Mouse (Mus musculus): ENCODE measurements around the gene Tlx2. TPM values are rescaled to one million over a fixed set of nuclear protein-coding genes. Genes with fewer than 3 reads are reported as not detected.

The Tlx2 gene
- total RNA-seq, 1 experiment from 2014 or later = not detected

DNA sequence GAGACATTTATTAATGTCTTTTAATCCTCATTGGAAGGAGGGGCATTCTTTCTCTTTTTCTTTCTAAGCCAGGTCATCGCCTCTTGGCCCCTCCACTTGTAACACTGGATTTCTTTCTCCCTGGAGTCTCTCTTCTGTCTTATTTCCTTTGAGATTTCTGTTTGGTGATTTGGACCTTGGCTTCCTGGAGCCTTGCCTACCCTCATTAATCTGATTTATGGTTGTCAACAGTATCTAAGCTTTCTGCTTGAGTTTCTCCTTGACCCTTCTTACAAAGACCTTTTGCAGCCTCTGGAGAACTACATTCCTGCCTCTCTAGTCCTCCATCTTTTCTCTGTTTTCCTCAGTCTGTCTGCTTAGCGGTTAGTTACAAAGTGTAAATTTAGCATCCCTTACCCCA lies 28.3 kb upstream of the Tlx2 start:
- no peak for ATAC-seq (replicated peaks; ENCODE audit: insufficient number of reproducible peaks, low FRiP score, low TSS enrichment, poor library complexity, severe bottlenecking)

DNA sequence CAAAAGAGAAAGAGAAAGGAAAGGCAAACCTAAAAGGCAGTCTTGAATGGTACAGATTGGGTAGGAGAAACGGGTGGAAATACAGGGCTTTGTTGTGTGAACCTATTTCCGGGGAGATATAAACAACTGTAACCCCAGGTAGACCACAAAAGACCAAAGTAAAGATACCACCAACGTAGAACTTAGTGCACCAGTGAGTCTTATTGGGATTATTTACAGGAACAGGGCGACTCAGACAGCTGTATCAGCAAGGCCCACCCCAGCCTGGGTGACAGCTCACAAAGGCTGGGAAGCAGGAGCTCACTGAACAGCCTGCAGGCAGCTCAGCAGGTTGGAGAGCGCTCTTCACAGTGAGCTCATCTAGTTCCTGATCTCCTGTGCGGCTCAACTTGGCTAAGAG lies 25.9 kb upstream of the Tlx2 start:
- no peak for ATAC-seq (replicated peaks; ENCODE audit: insufficient number of reproducible peaks, low FRiP score, low TSS enrichment, poor library complexity, severe bottlenecking)

DNA sequence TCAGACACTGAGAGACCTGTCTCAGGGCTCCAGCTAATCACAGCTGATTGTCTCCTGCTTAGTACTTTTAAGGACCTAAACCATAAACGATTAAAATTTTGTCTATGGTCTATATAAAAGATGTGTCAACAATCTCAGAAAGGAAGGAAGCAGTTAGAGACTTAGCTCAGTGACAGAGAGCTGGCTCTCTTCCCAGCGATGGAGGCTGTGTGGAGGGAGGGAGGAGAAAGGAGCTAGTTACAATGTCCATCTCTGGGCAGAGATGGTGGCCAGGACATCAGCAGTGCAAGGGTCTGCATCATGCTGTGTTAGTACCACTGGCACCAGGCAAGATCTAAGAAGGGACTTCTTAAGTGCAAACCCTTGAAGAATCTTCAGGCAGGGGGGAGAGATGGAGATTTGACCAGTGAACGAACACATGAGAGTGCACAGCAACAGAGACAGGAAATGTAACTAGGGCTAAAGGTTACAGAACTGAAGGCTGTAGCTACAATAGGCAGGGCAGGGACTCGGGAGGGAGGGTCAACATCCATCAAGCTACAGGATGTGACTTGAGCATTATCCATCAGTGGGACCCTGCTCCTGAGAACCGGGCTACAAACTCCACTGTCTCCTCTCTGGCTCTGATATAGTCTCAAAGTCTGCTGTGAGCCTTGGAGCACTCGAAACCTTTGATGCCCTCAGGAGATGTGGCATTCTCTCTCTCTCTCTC lies 22.5 kb upstream of the Tlx2 start:
- ATAC-seq (replicated peaks; ENCODE audit: insufficient number of reproducible peaks, low FRiP score, low TSS enrichment, poor library complexity, severe bottlenecking) = no peak

DNA sequence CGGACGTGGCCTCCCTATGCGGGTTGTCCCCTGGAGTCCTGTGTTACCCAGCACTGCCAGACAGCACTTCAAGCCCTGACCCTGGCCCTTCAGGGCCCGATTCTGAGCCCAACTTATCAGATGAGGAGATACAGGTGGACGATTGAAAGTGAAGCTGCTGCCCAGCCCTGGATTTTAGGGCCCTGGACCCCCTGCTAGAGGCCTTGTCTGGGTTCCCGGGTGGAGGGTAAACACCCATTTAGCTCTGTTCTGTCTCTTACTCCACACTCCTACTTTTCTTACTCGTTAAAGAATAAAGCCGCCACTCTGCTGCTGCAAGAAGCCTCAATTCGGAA lies 17.8 kb upstream of the Tlx2 start:
- no peak for ATAC-seq (replicated peaks; ENCODE audit: insufficient number of reproducible peaks, low FRiP score, low TSS enrichment, poor library complexity, severe bottlenecking)

DNA sequence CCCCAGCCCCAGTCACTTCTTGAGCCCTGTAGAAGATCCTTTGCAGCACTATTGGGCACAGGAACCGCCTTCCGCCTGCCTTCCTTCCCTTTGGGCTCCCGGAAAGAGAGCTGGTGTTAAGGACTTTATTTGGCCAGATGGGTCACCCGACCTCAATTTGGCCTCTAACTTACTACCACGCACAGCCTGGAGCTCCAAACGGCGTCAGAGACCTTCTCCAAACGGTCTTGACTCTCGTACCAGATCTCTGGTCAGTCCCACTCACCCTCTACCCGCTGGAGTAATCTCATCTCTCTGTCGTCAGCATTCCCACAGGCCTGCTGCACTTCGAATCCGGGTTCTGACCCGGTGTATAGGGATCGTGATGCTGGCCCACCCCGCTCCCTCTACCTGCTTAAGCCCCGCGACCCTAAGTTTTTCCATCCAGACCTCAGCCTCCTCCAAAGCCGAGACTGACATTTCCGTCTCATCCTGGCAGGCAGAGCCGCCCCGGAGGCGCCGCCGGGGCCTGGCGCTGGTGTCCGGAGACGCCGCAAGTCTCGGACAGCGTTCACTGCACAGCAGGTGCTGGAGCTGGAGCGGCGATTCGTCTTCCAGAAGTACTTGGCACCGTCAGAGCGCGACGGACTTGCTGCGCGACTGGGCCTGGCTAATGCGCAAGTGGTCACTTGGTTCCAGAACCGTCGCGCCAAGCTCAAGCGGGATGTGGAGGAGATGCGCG lies 17.3 kb upstream of the Tlx2 start:
- no peak for ATAC-seq (replicated peaks; ENCODE audit: insufficient number of reproducible peaks, low FRiP score, low TSS enrichment, poor library complexity, severe bottlenecking)

DNA sequence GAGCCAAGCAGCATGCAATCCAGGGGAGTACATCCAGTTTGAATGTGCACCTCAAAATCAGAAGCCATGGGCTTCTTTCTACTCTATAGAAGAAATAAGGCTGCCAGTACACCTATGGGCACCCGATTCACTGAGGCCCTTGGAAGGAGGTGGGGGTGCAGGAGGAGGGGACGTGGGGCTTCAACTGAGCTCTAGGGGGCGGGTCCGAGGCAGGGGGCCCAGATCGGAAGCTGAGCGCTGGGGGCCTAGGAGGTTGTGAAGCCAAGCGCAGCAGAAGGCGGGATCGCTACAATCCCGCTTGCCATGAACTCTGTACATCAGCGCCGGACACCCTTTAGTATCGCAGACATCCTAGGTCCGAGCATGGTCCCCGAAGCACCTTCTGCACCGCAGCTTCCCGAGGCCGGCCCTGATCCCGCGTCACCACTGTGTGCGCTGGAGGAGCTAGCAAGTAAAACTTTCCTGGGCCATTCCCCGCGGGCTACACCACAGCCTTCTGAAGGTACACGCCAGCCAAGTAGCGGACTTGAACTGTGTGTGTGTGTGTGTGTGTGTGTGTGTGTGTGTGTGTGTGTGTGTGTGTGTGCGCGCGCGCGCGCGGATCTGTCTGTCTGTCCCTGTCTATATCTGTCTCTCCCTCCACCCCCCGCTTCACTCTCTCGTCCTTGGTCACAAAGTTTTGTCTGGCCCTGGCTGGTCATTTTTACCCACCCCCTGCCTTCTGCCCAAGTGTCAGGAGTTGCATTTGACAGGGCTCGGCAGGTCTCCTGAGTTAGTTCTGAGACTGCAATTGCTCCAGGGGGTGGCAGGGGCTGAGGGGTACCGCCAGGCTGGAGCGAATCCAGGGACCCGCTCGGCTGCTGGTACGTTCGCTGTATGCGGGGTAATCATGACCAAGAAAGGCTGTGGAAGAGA lies 16.3 kb upstream of the Tlx2 start, which contains the start of gene Lbx2:
Gene Lbx2, plus strand, starts transcription at position 247 of the 915 bp plus-strand sequence.
- no peak for ATAC-seq (replicated peaks; ENCODE audit: insufficient number of reproducible peaks, low FRiP score, low TSS enrichment, poor library complexity, severe bottlenecking)

DNA sequence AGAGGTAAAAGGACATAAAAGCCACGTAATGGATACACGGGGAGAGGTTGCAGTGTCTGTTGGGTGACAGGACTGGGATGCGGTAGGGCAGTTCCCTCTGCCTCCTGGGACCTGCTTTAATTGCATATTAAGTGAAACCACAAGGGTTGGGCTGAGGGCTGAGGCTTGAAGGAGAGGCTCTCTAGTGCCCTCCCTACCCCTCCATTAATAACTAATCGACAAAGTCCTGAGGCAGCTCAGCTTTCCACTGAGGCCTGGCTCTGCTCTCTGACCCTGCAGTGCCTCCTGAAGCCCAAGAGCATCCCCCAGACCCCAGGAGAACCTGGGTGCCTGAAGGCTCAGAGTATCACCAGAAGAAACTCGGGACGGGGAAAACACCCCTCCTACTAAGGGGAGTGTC lies 14.4 kb upstream of the Tlx2 start:
- ATAC-seq (replicated peaks; ENCODE audit: insufficient number of reproducible peaks, low FRiP score, low TSS enrichment, poor library complexity, severe bottlenecking) = no peak

DNA sequence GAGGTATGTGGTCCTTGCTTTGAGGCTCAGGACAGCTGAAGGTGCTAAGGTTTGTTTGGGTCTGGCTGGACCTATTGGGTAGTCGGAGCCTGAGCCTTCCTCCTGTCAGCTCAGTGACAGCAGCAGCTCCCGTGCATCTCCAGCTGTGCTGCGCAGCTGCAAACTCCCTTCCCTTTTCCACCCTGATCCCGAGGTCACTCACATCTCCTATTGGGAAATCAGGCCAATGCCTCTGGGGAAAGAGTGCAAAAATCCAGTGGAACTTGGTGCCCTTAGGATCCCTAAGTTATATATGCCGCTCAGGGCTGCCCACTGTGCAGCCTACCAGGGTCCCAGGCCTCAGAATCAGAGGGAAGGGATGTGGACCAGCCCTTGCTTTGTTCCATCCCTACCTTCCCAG lies 13.4 kb upstream of the Tlx2 start:
- no peak for ATAC-seq (replicated peaks; ENCODE audit: insufficient number of reproducible peaks, low FRiP score, low TSS enrichment, poor library complexity, severe bottlenecking)

DNA sequence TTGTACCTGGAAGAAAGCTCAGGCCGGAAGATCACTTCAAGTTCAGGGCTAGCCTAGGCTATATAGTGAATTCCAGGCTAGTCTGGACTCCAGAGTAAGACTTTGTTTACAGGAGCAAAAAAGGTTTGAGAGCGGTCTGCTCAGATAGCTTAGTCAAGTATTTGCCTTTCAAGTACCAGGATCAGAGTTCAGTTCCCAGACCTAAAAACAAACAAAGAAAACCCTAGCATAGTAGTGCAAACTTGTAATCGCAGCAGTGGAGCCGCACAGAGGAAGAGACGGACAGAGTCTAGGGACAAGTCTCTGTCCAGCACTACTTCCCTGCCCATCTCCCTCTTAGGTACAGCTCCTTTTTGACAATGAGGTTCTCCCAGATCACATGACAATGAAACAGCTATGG lies 10.1 kb upstream of the Tlx2 start:
- ATAC-seq (replicated peaks; ENCODE audit: insufficient number of reproducible peaks, low FRiP score, low TSS enrichment, poor library complexity, severe bottlenecking) = no peak

DNA sequence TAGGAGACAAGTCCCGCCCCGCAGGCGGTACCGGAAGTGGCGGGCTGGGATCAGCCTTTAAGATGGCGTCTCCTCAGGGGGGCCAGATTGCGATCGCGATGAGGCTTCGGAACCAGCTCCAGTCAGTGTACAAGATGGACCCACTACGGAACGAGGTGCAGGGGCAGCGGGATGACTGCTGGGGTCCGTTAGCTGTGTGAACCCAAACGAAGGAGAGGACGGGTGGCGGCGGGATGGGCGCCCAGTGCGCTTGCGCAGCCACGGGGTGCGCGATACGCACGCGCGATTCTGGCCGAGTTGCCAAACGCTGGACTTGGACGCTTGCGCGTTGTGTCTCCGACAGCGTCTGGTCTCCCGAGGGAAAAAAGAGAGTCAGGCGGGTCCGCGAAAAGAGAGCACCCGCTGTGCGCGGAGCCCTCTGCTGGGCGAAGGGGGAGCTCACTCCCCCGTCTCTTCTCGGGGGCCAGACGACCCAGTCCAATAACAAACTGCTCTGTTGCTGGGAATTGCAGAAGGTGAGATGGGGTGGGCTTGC lies 8.3 kb upstream of the Tlx2 start:
- ATAC-seq (replicated peaks; ENCODE audit: insufficient number of reproducible peaks, low FRiP score, low TSS enrichment, poor library complexity, severe bottlenecking) = peak; percentile 95

DNA sequence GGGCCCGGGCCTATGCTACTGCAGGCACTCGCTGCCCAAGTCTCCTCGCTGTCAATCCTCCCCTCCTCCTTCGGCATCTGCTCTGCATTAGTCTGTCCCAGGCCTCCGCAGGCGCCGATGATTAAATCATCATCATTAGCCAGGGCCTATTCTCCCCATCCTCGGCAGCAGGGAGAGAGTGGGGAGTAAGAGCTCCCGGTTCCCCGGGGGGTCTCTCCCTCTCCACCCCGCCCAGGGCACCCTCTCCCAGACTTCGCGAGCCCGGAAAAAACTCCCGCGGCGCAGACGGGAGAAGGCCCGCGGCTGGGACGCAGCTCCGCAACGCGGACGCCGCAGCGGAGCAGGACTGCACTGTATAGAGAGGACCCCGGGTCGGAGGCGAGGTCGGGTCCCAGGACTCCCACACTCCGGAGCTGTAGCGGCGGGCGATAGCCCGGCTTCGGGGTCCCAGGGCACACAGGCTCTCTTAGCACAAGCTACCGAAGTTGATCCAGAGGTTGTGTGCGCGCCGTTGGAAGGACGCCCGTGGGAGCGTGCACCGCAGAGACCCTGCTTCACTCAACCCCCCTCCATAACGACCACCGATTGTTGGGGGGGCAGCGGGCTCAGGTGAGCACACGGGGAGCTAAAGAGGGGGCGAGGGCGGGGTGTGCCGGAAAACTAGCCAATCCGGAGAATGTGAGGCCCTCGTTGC lies 7.7 kb upstream of the Tlx2 start, which contains the start of gene Pcgf1:
Gene Pcgf1, plus strand, starts transcription at position 240 of the 694 bp plus-strand sequence.
- ATAC-seq (replicated peaks; ENCODE audit: insufficient number of reproducible peaks, low FRiP score, low TSS enrichment, poor library complexity, severe bottlenecking) = no peak

DNA sequence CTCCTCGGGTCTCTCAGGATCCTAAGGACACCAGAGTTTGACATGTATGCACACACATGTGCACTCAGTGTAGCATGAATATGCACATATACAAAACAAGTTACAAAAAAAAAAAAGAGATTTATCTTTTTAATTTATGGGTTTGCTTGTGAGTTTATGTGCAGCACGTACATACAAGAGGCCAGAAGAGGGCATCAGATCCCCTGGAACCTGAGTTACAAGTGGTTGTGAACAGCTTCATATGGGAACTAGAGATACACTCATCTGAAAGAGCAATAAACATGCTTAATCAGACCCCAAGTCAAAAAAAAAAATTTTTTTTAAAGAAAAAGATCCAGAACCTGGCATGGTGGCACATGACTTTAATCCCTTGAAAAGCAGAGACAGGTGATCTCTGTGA lies 4.9 kb upstream of the Tlx2 start:
- ATAC-seq (replicated peaks; ENCODE audit: insufficient number of reproducible peaks, low FRiP score, low TSS enrichment, poor library complexity, severe bottlenecking) = no peak

DNA sequence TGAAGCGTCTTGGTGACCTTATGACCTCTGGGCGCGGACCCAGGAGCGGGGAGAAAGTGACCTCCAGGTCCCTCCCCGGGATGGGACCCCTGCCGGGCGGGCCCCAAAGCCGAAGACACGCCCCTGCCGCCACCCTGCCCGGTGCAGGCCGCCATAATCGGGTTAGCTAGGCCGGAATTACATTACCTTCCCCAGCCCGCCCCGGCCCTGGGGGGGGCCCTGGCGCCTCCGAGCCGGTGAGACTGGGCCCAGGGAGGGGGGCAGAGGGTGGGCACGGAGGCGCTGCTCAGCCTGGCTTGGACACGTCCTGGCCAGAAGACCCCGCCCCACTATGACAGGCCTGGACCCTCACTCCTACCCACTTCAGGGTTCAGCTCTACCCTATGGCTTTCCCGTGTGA lies 1.1 kb upstream of the Tlx2 start:
- no peak for ATAC-seq (replicated peaks; ENCODE audit: insufficient number of reproducible peaks, low FRiP score, low TSS enrichment, poor library complexity, severe bottlenecking)

DNA sequence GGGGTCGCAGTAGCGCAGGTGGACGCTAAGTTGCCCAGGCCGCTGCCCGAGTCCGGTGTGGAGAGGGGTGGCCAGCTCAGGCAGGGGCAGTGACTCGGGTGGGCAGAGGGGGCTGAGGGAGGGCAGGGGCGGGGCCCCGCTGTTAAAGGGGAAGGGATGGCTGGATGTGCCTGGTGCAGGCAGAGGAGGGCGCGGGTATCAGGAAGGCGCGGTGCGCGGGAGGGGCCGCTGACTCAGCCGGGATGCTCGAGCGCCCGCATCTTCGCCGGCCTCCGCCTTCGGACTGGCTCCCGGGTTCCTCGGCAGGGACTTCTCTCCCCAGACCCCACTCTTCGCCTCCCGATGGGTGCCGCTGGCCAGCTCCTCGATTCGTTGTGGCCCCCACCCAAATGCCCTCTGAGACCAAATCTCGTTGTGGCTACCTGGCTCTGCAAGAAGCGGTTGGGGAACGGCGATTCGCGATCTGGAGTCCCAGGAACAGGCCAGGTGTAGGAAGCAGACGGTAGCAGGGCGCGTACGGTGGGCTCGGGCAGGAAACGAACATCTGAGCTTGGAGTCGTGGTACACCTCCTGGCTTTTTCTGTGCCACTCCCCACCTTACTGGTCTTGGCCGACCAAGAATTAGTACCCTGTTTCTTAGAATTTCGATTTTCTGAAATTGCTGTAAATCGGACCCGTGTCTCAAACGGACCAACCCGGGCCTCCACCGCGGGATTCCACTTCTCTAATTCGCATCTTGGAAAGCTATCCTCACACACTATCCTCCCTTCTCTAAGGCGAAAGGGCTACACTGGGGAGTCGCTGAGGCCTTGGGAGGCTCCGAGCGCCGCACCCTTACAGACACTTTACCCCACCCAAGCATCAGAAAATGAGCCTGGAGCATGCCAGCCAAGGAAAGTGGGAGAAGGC lies 472 bp upstream of the Tlx2 start:
- ATAC-seq (replicated peaks; ENCODE audit: insufficient number of reproducible peaks, low FRiP score, low TSS enrichment, poor library complexity, severe bottlenecking) = no peak

DNA sequence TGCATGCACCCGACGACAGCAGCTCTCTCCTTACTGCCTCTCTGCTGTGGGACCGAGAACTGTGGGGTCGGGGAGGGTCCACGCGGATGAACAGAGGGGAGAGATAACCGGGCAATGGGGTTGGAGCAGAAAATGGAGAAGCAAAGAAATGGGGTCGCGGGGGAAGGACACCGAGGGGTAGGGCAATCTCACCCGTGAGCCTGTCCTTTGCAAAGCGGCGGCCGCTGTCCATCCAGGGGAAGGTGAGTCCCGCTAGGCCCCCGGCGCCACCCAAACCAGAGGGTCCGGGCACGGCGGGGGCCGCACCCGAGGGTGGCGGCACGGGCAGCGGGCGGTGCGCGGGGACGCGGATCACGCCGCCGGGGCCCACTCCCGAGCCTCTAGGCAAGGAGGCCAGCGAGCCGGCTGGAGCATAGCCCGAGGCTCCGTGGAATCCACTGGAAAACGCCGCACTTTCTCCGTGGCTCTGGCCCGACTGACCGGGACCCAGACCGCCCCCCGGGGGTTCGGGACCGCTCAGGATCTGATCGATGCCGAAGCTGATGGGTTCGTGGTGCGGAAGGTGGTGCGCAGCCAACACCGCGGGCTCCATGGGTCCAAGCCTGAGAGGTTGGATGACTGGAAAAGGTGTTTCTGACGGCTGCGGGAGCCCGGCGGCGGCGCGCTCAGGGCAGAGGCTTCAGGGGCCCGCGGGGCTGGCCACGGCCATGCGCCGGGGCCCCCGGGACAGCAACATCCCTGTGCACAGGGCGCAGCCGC lies 426 bp downstream of the Tlx2 start:
- no peak for ATAC-seq (replicated peaks; ENCODE audit: insufficient number of reproducible peaks, low FRiP score, low TSS enrichment, poor library complexity, severe bottlenecking)

DNA sequence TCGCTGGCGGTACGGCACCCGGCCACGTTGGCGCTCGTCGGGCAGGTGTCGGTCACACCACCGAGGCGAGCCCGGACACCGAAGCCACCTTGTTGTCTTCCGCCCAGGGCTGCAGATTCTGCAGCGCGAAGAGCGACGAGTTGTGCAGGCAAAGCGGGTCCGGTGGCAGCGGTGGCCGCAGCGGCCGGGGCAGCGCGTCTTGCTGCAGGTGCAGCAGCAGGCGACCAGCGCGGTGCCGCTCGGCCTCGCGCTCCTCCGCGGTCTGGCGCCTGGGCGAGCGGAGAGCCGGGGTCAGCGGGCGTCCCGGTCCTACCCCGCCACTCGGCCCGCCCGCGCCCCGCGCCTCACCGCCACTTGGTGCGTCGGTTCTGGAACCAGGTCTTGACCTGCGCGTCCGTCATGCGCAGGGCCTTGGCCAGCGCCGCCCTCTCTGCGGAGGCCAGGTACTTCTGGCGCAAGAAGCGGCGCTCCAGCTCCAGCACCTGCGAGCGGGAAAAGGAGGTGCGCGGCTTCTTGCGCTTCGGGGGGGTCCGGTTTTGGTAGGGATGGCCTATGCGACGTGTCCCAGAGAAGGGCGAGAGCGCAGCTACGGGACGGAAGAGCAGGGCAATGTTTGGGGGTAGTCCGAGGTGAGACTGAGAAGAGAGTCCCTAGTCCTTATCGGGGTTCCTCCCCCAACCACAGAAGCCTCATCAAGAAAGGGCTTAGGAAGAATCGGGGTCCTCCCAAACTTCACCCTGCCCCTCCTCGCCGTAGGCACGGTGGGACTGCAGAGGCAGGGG lies 1.2 kb downstream of the Tlx2 start:
- no peak for ATAC-seq (replicated peaks; ENCODE audit: insufficient number of reproducible peaks, low FRiP score, low TSS enrichment, poor library complexity, severe bottlenecking)
